Mouse (Mus musculus) cerebellum, adult 2 months (tissue): ENCODE data around the gene Stard3.
A peak's percentile ranks its signal among the peaks of the same experiment; 100 is the strongest.

ENCODE experiments used
- CTCF ChIP-seq: fragments of 200-500 bp; IDR thresholded peaks from 2 replicates; pipeline ENCODE4 v1.5.1; 2011; ENCODE audit warnings: low read depth, mild to moderate bottlenecking, control low read depth, low read length, moderate library complexity, borderline replicate concordance; ENCODE audit not compliant: insufficient read depth
- POLR2A ChIP-seq: fragments of 200-500 bp; IDR thresholded peaks from 2 replicates; pipeline ENCODE4 v1.6.1; 2011; ENCODE audit warnings: low read length, control low read depth, borderline replicate concordance; ENCODE audit not compliant: insufficient read depth

GRCm38 (mm10) chr11:98333263-98333696 lies 24.9 kb upstream of the Stard3 start:
- TF ChIP-seq POLR2A = peak; percentile 23; the same call in 1 of the 2 replicates
- TF ChIP-seq CTCF = no peak
